24 mouse cellular contexts compared by ENCODE assay signal in genomic region chr4:83329615-83330014, GRCm38 (mm10).
"Had no signal": no experiment of that assay in that cellular context is flagged by ENCODE, and none has a peak within 500 bp of the region (broad histone marks: within the 10 kb centered on the region; RNA-seq: fewer than 3 reads in every experiment).

No protein-coding gene starts in this region.

- H3K4me1 ChIP-seq: heart, embryonic 15.5 days; hindbrain, embryonic 13.5 days; intestine, embryonic 15.5 days had no signal

- H3K9ac ChIP-seq: heart, embryonic 13.5 days; heart, embryonic 15.5 days; hindbrain, embryonic 13.5 days; hindbrain, embryonic 15.5 days; intestine, embryonic 15.5 days; limb, embryonic 12.5 days; liver, embryonic 13.5 days had no signal

- H3K27ac ChIP-seq: gastrocnemius, adult 2 months; heart, adult 2 months; heart, embryonic 13.5 days; heart, embryonic 15.5 days; hindbrain, embryonic 13.5 days; hindbrain, embryonic 15.5 days; hindbrain, postnatal 0 days; intestine, embryonic 15.5 days; layer of hippocampus, adult 2 months; left cerebral cortex, adult 2 months; limb, embryonic 10.5 days; limb, embryonic 12.5 days; liver, embryonic 13.5 days had no signal

- DNase-seq: gastrocnemius, adult 2 months; gastrocnemius, postnatal 14 days; gastrocnemius, postnatal 36 days; heart, adult 11 months; heart, adult 2 months; heart, postnatal 14 days; heart, postnatal 36 days; kidney, adult 18-20 months; kidney, adult 8-10 months; kidney, postnatal 10 days; kidney, postnatal 25 days; kidney, postnatal 4 days; liver; liver, embryonic 13.5 days had no signal

- H3K9me3 ChIP-seq: heart, embryonic 13.5 days; heart, embryonic 15.5 days; hindbrain, embryonic 13.5 days; hindbrain, embryonic 15.5 days; intestine, embryonic 15.5 days; limb, embryonic 10.5 days; limb, embryonic 12.5 days; liver, embryonic 13.5 days had no signal

- H3K36me3 ChIP-seq: heart, embryonic 13.5 days; heart, embryonic 15.5 days; hindbrain, embryonic 13.5 days; hindbrain, embryonic 15.5 days; intestine, embryonic 15.5 days; limb, embryonic 10.5 days; limb, embryonic 12.5 days; liver, embryonic 13.5 days had no signal

- H3K4me3 ChIP-seq: gastrocnemius, adult 2 months; heart, adult 2 months; heart, embryonic 13.5 days; heart, embryonic 15.5 days; hindbrain, embryonic 13.5 days; hindbrain, embryonic 15.5 days; intestine, embryonic 15.5 days; layer of hippocampus, adult 2 months; left cerebral cortex, adult 2 months; limb, embryonic 10.5 days; limb, embryonic 12.5 days; liver, embryonic 13.5 days had no signal

- H3K27me3 ChIP-seq: intestine, embryonic 15.5 days had no signal
